Mouse (Mus musculus) WW6 (cell line): Measurements from ENCODE around the gene Svbp.
A peak's percentile ranks its signal among the peaks of the same experiment; 100 is the strongest.

Experiments used
- DNase-seq: peaks from one replicate; pipeline ENCODE4 v3.0.0-alpha.2; 2013; ENCODE audit warnings: low read depth, low spot score

The Svbp gene

GRCm38 (mm10) chr4:119190618-119191017 is 4.5 kb upstream of the Svbp start:
- no peak for DNase-seq

- no peak for DNase-seq
Observed at GRCm38 (mm10) chr4:119191273-119191672, 3.8 kb upstream of the Svbp start.

DNA sequence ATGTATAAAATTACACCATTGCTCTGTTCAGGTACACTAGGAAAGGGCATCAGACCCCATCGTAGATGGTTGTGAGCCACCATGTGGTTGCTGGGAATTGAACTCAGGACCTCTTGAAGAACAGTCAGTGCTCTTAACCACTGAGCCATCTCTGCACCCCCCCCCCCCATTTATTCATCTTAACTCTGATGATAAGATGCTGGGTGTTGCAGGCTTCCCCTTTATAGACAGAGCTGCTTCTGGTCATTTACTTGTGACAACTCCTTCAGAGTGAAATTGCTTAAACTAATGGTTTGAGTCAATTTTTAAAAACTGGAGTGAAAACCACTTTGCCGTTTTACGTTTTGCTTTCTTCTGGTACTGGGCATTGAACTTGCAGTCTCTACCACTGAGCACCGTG is 2.3 kb upstream of the Svbp start:
- DNase-seq, result no peak

DNA sequence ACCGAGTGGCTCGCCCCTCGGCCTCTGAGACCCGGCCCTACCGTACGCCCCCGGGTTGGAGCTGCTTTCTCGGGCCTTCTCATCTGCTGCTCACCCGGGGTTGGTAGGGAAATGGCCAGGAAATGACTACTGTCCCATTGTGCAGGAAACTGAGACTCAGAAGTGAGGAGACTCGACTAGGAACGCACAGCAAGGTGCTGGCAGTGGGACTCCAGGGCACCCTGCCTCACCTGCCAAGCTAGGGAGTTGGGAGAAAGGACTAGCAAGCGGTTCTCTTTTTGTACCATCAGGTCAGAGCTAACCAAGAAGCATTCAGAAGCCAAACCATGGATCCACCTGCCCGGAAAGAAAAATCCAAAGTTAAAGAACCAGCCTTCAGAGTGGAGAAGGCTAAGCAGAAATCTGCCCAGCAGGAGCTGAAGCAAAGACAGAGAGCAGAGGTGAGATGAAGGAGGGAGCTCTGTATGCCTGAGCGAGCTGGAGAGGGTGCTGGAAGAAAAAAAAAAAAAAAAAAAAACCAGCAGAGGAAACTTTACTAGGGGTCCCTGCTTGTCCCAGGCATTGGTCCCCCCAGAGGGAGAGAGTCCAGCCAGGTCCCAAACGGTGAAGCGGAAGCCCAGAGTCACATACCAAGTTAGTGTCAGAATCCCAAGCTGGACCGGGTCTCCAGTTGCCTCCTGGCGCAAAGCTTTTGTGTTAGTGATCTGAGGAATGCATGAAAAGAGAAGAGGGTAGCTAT is 645 bp downstream of the Svbp start:
- DNase-seq, result no peak

DNA sequence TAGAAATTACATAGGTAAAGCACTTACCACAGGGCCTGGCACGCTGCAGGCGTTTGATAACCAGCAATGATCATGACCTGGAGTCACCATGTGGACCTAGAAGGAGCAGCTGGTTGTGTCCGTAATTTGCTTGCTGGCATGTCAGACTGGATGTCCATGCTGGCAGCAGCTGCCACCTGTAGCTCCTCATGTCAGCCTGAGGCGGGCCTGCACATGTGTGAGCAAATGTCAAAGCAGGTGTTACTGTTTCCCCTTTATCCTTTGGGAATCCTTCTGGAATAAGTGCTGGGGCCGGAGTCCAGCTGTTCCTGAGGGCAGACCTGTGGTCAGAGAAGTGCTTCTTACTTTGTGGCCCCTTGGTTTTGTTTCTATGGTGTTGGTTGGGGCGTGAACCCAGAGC is 3.0 kb downstream of the Svbp start:
- DNase-seq, result no peak

DNA sequence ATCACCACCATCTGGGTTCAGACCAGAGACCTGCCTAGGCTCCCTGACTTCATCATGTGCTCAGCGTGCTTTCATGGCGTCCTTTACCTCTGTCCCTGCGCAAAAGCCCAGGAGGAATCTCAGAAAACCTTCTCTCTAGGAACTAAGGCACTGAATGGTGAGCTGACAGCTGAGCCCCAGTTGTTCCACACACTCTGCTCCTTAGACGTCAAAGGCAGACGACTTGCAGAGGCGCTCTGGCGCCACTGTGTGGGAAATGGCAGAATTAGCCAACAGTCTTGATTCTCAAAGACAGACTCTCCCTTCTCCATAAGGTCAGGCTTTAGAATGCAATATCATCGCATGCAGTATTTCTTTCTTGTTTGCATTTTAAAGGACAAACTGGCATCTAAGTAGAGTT is 9.6 kb downstream of the Svbp start:
- DNase-seq, result no peak

- DNase-seq, result no peak
Observed at GRCm38 (mm10) chr4:119216667-119217066, 21.6 kb downstream of the Svbp start.

DNA sequence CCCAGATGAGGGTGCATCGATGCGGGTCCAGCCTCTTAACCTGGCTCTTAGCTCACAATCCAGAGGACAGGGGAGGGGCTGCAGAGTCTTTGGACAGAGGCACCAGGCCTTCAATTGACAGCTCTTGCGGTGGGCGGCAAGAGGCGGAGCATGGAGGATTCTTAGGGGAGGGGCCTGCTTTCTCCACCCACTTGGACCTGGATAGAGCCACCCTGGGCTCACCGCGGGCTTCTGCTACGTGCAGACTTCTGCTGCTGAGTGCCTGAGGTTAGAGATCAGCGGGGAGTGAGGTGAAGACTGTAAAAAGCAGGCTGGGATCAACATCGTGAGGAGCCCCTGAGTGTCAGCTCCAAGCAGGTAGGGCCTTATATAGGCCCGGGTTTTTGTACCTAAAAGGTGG is 23.1 kb downstream of the Svbp start, which contains the start of gene Tmem269:
Gene Tmem269 (minus strand): TSS at position 49 of the 400 bp plus-strand sequence.
- no peak for DNase-seq

DNA sequence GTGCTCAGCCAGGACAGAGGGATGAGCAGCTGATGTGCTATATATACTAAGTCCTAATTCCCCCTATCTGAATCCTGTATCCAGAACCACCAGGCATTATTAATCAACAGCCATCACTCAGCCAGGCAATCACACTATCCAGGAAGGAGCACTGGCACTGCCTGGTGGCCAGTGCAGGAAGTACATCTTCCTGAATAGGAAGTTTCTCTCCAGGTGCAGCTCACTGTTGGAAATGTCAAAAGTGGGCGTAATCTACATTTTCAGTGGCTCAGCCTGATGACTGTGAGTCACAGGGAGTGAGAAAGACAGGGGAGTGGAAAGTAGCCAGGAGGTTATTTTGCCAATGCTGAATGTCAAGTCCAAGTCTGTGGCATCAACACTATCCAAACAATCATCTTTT is 28.6 kb downstream of the Svbp start:
- no peak for DNase-seq

GRCm38 (mm10) chr4:119224534-119224933 is 29.4 kb downstream of the Svbp start:
- no peak for DNase-seq

DNA sequence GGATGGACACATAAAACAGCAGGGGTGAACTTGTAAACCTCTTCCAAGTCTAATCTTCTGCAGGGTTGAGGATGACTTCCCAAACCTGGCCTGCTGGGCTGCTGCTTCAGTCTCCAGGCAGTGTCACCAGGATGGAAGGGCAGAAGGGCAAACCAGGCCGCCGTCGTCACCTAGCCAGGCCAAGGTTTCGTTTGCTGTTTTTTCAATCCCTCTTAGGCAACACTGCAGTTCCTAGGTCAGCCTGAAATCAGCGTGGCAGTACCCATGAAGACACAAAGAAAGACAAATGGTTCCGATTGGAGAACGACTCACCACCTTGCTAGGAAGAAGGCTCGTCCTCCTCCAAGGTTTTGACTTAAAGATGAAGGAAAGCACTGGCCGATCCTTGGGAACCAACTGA is 30.6 kb downstream of the Svbp start:
- no peak for DNase-seq

GRCm38 (mm10) chr4:119226751-119227150 is 31.6 kb downstream of the Svbp start:
- DNase-seq, result no peak

GRCm38 (mm10) chr4:119232410-119233255 is 37.5 kb downstream of the Svbp start, which contains the start of the genes AU022252 and P3h1:
Gene AU022252, minus strand, starts transcription at chr4:119232712.
Gene P3h1, plus strand, starts transcription at chr4:119232915.
- DNase-seq, result peak; percentile 89

- DNase-seq, result no peak
Observed at GRCm38 (mm10) chr4:119233256-119233901, 38.3 kb downstream of the Svbp start.

DNA sequence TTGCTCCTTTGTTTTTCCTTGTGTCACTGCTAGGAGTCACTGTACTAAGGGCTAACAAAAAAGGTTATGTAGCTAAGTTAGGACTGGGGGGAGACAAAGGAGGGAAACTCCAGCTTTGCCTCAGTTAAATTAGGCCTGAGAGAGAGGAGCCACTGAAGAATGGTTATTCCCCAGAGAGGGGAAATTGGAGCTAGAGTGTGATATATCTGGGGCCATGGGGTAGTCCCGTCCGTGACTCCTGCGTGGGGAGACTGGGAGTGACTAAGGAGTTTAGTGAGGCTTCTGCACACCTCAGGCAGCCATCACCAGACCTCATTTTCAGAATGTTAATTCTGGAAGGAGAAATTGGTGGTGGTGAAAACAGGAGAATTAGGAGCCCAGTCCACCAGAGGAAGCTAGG is 39.2 kb downstream of the Svbp start:
- no peak for DNase-seq

- DNase-seq, result no peak
Observed at GRCm38 (mm10) chr4:119238661-119239060, 43.6 kb downstream of the Svbp start.

- no peak for DNase-seq
Observed at GRCm38 (mm10) chr4:119239181-119239682, 44.1 kb downstream of the Svbp start.

DNA sequence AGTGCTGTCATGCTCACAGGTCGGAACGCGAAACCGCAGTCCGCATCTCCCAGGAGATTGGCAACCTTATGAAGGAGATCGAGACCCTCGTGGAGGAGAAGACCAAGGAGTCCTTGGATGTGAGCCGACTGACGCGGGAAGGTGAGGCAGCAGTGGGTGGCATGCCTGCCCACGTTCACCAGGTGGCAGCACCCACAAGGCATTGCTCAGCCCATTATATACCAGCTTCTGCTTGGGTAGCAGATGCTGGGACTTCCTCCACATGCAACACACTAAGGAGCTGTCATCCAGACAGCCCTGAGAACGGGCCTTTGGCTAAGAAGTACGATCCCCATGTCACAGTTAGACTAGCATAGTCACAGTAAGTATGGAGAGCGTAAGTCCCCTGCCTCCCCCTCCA is 46.6 kb downstream of the Svbp start:
- DNase-seq, result no peak

- DNase-seq, result no peak
Observed at GRCm38 (mm10) chr4:119242571-119242970, 47.5 kb downstream of the Svbp start.

- DNase-seq, result no peak
Observed at GRCm38 (mm10) chr4:119244468-119245240, 49.5 kb downstream of the Svbp start.

DNA sequence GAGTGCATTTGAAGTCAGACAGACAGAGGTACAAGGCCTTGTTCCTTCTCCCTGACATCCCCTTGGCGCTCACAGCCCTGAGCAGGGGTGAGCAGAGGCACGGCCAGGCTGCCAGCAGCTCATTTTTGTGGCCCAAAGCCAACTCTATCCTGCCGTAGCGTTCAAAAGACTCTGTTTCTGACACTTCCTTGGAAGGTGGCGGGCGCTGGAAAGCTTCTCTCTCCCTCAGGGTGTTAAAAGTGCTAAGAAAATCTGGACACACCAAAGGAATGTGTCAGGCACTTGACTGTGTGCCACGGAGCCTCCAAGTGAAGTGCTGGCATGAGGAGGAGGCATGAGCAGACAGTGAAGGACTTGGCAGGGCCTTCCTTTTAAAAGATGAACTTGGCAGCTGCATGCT is 50.5 kb downstream of the Svbp start:
- no peak for DNase-seq
